Mouse (Mus musculus) cerebral cortex, adult 2 months (tissue): ENCODE data around the gene Wscd2.

Experiments used
- WGBS: fragments of 180-500 bp; shearing (Covaris S2); methylation state at CpG from one replicate; pipeline ENCODE4 v1.1.7; 2018; 5-methylcytosine and 5-hydroxymethylcytosine counted together

The Wscd2 gene

DNA sequence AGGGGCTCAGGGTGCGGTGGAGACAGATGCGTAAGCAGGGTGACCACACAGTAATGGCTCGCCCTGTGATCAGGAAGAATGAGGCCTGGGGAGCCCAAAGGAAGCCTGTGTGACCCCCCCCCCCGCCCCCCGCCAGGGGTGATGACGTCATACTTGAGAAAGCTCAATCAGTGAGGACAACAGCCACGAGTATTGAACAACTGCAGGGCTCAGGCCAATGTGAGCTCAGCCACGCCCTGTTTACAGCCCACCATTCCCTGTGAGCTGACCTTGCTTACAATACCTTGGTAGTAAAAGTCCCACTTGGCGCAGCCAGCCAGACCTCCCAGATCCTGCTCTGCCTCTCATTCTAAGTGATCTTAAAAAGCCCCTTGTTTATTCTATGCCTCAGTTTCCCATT is 90.7 kb downstream of the Wscd2 start:
- WGBS: 65% methylated on average over 9 of the region's 9 CpGs

DNA sequence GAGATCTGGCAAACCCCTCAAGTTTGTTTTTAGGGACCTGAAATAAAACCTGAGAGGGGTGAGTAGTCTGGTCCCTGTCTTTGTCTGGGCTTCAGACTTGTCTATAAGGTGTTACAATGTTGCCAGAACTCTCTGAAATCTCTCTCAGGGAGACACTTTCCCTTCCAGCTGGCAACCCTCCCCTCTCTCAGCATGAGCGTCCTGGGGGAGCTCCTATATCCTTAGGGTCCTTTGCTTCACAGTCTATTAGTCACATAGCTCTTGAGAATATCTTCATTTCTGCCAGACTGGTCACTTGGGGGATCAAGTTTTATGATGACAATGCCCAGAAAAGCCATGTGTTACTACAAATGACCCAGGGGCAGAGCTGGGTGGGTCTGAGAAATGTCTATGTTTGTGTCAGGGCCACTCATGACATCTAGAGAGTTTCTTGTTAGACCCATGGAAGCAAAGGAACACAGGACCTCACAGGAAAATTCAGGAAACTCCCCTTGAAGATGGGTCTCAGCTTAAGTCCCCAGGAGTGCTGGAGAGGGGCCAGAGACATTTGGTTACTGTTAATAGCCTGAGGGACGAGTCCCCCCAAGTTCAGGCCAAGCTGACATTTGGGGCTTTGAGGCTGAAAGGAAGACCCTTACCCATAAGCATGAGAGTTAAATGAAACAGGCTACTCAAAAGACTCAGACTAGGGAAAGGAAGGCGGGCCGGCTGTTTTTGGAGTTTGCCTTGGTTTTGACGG is 93.5 kb downstream of the Wscd2 start:
- 80% methylated on average over 5 of the region's 5 CpGs for whole genome bisulfite sequencing

DNA sequence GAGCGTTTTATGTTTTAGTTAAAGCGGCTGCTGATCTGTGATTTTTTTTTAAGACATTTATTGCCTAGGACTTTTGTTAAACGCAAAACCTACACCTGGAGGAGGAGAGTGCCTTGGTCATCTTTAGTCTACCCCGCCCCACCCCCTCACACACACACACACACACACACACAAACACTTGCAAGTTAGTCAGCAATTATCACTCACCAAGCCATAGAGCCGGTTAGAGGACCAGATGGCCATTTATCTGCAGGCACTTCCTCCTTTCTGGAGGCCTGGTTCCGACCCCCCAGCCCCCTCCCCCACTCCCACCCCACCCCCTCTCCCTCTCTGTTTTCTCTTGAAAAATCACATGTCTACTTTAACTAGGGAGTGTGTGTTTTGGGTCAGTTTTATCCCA is 94.3 kb downstream of the Wscd2 start:
- 59% methylated on average over 6 of the region's 6 CpGs for WGBS

DNA sequence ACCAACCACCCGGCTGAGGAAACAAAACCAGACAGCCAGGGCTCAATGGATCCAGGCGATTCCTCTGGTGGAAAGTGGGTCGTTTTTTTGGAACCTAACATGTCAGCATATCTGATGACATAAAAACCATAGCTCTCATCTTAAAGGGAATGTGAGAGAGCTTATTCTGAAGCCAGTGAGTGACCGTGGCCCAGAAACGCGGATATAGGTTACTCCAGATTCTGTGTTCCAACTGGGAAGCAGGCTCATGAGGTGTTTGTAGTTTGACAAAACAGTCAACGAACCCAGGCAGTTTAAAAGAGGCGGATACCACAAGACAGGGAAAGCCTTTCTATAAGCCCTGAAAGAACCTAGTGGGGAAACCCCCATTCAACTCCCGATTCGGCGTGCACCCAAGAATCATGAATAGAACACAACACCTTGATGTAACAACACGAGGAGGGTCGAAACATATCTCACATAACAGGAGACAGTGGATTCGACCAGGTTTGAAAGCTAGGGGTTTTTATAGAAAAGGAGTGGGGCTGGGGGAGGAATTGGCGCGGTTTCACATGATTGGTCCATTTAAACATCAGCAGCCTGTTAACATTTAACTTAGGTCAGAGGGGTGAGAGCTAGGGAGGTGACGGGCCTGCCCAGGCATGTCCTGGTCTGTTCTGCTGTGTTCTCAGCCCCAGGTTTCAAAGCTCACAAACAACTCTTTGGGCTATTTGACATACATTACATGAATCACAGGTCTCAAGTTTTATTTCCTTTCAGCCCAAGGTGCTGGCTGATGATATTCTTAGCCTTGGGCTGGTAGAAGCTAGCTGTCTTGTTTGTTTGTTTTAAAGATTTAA is 95.7 kb downstream of the Wscd2 start:
- WGBS: 74% methylated on average over 17 of the region's 17 CpGs

DNA sequence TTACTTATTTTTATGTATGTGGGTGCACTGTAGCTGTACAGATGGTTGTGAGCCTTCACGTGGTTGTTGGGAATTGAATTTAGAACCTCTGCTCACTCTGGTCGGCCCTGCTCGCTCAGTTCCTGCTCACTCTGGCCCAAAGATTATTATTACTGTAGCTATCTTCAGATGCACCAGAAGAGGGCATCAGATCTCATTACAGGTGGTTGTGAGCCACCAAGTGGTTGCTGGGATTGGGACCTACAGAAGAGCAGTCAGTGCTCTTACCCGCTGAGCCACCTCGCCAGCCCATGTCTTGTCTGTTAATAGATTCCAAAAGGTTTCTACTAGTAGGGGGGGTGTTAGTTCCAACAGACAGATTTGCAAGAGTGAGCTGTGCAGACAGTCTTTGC is 96.3 kb downstream of the Wscd2 start:
- WGBS: 62% methylated on average over 5 of the region's 5 CpGs

DNA sequence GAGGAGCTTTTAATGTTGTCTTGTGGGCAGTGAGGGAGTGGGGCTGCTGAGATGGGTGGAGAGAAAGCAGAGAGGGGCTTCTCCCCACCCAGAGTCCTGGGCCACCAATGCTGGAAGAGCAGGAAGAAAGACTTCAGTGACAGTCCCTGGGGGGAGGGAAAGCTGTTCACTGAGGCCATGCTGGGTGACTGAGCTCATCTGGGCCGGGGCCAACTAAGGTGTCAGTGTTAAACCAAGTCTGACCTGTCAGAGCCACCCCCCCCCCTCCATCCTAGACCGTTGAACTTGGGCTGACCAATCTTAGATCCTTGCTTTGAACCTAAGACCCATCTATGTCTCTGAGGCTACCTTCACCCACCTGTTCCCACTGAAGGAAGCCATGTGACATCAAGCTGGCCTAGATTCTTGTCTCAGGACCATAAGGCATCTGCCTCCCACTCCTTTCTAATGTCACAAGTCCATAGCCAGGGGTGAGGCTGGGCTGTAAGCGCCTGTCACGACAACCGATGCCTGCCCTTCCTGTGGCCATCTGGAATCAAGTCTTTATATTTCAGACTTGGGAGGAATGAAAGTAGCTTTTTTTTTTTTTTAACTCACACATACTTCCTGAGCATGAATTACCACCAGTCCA is 100.0 kb downstream of the Wscd2 start:
- 64% methylated on average over 5 of the region's 5 CpGs for WGBS

DNA sequence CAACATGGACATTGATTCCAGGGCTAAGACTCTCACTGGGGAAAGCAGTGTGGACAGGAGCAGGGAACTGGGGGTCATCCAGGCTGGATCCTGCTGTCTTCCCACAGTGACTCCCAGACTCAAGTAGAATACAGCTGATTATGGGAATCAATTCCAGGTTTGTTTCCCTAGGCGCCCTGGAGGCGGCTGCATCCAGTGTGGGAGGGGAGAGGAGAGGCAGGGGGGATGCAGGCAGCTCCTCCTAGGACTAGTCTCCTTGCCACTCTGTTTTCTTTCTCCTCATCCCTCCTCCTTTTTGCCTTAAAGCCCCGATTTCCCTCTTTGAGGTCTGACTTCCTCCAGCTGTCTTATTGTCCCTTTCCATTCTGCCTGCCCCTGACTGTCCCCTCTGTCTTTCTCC is 101.0 kb downstream of the Wscd2 start:
- WGBS: 4% methylated on average over 3 of the region's 3 CpGs

DNA sequence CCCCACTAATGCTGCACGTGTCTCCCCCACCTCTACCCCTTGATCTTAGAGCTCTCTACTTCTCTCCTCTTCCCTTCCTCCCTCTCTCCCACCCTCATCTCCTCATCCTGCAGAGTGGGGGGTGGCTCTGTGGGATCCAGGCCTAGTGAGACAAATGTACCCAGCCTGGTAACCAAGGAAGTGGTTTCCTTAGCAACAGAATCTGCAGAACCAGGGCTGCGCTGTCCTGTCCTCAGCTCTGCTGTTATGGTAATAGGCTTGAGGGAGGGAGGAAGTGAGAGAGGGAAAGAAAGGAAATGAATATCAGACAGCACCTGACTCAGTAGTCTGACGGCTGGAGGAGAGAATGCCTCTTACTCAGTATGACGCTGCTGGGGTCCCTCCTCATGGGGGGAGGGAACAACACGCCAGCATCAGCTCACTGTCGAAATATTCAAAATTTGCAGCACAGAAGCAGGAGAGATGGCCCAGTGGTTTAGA is 101.7 kb downstream of the Wscd2 start:
- WGBS: 9% methylated on average over 6 of the region's 6 CpGs

DNA sequence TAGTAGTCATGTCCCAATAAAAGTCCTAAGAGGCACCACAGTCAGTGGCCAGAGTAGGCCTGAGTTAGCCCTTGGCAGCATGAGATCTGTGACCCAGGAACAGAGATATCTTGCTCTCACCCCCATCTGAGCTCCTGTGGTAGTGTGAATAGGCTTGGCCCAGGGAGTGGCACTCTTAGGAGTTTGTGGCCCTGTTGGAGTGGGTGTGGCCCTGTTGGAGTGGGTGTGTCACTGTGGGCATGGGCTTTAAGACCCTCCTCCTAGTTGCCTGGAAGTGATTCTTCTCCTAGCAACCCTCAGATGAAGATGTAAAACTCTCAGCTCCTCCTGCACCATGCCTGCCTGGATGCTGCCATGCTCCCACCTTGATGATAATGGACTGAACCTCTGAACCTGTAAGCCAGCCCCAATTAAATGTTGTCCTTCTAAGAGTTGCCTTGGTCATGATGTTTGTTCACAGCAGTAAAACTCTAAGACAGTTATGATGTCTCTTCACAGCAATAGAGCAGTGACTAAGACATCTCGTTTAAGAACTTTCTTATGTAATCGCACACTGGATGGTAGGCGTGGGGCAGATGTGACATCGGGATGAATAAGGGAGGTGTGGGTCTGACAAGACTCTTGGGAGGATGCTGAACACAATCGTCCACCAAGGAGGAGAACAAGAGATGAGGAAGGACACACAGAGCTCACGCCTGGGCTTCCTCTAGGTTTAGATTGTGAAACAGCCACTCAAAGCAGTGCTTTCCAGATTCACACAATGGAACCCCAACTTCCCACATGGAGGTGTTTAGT is 104.0 kb downstream of the Wscd2 start:
- 49% methylated on average over 6 of the region's 6 CpGs for WGBS

DNA sequence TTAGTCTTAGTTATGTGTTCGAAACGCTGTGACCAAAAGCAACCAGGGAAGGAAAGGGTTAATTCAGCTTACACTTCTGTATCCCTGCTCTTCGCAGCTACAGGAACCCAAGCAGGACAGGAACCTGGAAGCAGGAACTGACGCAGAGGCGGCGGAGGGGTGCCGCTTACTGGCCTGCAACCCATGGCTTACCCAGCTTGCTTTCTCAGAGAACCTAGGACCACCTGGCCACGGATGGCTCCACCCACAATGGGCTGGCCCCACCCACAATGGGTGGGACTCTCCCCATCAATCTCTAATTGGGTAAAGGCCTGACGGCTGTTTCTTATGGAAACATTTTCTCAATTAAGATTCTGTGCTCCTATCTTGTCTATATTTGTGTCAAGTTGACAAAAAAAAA is 106.1 kb downstream of the Wscd2 start:
- WGBS: 87% methylated on average over 9 of the region's 9 CpGs

DNA sequence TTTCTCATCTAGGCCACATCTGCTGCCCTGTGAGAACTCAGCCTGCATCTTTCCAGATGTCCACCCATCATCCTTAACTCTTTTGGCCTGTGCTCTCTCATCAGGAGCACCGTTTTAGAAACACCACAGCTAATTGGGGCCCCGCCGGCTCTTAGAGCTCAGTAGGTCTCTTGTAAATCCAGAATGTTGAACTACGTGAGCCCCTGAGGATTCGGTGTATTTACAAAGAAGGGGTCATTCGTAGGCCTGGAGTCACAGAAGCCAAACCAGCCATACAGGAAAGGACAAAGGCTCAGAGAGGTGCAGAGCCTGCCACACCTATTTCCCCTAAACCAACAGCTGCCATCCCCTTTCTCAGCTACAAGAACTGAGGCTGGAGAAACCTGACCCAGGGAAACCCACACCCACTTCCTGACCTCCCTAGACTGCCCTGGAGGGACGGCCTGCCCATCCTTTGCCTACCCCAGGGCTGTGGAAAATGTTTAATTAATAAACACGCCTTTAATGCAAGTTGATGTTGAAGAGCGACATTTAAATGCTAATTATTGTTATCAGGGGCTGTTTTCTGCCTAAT is 106.7 kb downstream of the Wscd2 start:
- 83% methylated on average over 9 of the region's 9 CpGs for WGBS

DNA sequence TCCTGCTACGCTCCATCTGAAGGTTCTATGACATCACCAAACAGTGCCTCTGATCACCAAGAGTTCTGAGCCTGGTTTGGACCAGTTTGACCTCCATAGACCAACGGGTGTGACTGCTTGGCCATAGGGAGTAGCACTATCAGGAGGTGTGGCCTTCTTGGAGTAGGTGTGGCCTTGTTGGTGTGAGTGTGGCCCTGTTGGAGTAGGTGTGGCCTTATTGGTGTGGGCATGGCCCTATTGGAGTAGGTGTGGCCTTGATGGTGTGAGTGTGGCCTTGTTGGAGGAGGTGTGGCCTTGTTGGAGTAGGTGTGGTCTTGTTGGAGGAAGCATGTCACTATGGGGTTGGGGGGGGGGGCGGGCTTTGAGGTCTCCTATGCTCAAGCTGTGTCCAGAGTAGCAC is 110.0 kb downstream of the Wscd2 start:
- WGBS: 80% methylated on average over 3 of the region's 3 CpGs

DNA sequence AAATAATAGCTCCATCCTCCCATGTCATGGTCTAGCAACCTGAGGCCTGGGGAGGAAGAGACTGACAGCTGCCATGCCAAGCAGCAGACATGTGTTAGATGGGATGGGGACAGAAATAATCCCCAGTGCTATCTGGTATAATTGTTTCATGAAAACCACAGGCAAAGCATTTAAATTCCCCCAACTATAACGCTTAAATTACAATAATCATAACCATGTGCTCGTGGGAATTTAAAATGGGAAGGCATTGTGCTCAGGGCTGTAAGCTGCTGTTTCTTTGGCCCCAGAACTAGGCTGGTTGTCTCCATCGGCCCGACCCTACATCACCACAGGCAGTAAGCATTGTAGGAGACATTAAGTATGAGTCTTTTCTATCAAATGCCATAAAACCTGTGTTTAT is 110.7 kb downstream of the Wscd2 start:
- 81% methylated on average over 4 of the region's 4 CpGs for WGBS

DNA sequence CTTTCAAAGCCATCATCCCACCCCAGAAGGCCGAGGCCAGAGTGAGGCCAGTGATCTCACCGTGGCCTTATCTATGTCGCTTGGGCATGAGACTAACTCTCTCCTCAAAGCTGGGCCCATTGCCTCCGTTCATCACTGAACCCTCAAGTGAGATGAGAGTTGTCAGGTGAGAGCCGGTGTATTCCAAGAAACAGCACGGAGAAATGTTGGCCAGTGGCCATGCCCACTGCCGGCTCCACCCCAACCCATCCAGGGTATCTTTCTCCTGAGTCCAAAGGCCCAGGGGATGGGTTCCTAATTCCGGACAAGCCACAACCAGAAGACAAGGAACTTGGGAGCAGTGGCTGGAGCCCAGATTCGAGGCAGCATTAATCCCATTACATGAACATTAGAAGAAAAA is 113.3 kb downstream of the Wscd2 start:
- WGBS: 86% methylated on average over 9 of the region's 9 CpGs

DNA sequence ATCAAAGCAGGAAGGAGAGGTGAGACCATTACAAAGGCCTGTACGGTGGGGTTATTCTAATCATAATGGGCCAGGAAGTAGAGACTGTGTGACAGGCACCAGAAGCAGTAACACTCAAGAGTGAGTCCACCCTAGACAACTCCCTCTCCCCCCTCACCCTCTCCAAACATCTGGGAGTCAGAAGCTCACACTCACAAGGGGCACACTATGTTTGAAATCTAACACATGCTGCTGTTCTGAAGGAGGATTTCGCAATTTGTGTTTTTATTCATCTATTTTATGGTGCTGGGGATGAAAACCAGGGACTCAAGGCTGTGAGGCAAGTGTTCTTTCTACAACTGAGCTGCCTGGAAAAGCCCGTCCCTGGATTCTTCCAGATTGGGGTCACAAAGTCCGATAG is 114.6 kb downstream of the Wscd2 start:
- 92% methylated on average over 4 of the region's 4 CpGs for WGBS

DNA sequence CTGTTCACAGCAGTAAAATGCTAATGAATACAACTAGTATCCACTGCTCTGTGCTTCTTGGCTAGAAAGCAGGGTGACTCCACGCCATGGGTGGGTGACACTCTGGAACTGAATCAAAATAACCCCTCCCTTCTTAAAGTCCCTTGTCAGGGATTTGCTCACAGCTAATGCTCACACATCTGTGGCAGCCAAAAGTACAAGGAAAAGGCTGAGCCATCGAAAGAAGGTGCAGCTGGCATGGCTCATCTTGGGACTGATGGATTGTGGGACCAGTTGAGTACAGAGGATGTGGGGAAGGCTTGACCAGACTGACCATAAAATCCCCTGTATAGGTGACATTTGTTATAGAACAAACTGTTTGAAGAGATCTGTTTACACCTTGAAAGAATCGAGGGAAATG is 116.0 kb downstream of the Wscd2 start:
- WGBS: 83% methylated on average over 3 of the region's 3 CpGs

DNA sequence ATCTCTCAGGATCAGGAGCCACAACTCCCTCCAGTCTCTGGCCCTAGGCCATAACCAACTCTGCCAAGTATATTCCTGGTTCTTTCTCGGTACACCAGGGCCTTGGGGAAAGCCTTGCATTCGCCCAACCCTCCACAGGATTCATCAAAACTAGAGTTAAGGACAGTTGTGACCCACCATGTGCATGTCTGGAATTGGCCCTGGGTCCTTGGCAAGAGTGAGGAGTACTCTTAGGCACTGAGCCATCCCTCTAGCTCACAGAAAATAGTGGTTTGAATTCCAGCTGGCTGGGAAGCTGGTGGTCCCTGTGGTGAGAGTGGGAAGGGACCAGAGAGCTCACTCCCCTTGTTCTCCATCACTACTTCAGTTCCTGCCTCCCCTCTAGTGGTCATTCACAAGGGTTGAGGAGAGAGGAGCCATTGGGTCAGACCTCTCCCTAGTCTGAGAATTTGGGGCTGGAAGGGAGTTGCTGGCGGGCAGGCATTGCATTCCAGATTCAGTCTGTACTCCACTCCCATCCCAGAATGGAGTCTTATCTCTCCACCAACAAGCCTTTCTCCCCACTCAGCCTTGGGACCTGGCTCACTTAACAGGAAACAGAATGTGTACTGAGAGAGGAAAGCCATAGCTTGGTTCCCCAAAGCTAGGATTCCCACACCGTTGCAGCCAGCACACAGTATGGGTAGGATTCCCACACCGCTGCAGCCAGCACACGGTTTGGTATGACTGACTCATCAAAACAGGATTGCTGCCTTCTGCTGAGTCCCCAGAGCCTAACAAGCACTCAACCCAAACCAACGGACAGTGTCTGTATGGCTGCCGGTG is 117.0 kb downstream of the Wscd2 start:
- 53% methylated on average over 8 of the region's 8 CpGs for WGBS

DNA sequence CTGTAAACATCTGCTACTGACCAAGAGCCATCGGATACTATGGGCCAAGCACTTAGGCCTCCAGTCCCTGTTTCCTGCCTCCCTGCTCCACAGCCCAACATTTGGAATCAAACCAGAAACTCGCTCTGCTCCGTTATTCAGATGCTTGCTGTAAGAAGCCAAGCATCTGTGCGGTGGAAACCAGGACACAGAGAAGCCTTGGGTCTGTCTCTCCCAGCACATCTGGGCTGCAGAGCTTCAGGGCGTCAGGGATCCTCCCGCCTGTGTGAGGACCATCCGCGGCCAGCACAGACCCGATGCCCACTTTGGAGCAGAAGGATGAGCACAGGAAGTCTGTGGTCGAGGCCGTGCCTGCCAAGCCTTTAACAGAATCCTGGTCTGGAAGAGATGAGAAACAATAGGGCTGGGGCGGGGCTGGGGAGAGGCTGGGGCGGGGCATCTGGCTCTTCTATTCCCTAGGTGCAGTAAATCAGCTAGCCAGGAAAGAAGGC is 117.9 kb downstream of the Wscd2 start:
- 24% methylated on average over 13 of the region's 13 CpGs for WGBS

DNA sequence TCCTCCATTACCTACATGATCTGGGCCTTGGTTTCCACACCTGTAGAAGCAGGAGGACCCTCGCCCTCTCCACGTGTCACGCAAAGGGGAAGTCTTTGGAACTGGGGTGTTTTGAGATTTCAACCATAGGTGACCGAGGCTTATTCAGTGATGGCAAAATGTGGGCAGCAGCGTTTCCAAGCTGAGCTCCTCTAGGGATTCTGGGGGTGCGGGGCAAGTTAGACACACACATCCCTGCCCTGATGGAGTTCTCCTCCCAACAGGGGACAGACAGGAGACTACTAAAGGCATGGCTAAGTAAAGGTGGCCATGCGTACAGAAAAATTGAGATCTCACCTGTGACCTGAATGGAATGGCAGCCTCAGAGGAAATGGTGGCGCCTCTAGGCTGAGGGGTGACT is 118.4 kb downstream of the Wscd2 start:
- WGBS: 88% methylated on average over 8 of the region's 8 CpGs

DNA sequence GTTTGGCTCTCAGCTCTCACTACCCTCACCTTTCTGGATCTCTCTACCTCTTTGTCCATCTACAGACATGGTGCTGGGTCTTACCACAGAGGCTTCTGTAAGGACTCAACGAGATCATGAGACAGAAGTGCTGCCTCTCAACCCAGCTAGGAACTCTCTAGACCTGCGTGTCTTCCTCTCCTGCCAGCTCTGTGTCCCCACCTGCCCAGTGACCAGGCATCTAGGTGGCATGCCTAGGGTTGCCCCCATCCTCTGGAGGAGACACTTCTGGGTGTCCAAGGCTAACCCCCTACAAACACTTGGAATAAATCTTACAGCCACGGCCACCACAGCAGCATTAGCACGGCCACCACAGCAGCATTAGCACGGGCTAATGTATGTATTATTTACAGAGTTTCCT is 119.8 kb downstream of the Wscd2 start:
- 85% methylated on average over 5 of the region's 5 CpGs for WGBS
